Mouse (Mus musculus) lung, adult 18-20 months (tissue): ENCODE data around the gene Retreg2.

ENCODE experiments used
- DNase-seq, 2 experiments: peaks; one replicate each; pipeline ENCODE4 v3.0.0; 2022; ENCODE audit warnings: mixed read lengths in 2 of 2

Retreg2 gene

DNA sequence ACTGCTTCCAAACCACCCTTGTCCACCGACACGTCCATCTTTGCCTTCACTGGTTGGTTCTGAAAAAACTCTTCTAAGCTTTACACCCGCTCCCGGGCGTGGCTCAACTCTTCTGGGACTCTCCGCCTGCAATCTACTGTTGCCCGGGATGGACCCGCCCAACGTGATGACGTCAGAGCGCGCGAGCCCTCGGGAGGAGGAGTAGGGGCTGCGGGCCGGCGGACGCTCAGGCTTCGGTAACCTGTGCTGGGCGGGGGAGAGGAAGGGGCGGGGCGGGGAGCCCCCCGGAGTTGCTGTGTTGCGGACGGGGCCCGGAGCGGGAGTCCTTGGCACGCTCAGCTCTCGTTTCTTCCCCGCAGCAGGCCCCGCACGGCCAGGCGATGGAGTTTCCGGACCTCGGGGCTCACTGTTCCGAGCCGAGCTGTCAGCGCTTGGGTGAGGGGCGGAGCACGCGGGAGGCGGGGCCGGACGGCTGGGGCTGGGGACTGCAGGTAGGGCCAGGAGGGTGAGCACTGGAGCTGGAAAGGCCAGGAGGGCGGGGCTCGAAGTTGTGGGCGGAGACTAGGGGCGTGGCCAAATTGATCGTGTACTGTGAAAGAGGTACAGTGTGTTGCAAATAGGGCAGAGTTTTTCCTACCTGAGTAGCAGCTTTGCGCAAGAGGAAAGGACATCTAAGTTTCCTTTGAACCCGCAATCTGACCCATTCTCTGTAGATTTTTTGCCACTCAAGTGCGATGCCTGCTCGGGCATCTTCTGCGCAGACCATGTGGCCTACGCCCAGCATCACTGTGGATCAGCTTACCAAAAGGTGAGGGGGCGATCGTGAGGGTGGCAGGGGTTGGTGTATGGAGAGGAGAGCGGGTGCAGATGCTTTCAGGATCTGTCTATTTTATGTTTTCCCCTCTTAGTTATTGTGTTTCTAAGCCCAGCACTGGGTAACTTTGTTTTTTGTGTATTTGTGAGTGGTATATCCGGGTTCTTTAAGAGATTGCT, 26.2 kb downstream of the Retreg2 start, which contains the start of gene Zfand2b:
TSS of gene Zfand2b (plus strand) at position 175 of the 993 bp plus-strand sequence.
- DNase-seq: peak; percentile 98 to 99

DNA sequence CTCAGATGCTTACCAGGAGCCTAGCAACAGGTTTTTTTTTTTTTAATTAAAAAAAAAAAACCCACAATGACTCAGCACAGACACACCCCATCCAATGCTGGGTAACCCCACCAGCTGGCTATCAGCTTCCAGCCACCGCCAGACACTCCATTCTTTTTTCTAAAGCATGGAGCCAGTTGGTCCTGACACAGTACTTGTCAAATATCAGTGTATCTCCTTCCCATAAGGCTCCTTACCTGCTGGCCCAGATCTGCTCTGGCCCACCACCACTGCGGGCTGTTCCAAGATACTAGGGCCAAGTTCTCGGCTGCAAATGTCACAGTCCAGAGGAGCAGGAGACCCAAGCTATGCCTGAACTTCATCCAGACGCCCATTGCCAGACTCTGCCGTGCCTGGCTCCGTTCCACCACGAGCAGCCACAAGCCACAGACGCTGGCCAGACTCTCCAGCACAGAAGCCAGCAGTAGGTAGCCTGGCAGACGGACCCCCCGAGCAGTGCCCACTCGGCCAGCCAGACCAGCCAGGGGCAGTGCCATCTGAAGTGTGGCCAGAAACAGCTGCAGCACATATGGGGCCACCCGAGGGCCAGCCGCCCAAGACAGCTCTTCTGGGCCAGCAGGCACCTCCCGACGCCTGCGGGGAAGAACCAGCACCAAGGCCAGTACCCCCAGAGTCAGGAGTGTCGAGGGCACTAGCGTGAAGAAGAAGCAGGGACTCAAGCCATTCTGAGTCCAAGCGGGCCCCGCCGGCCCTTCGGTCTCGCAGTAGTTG, 36.9 kb downstream of the Retreg2 start:
- peak in 1 of 2 experiments; percentile 44 for DNase-seq

DNA sequence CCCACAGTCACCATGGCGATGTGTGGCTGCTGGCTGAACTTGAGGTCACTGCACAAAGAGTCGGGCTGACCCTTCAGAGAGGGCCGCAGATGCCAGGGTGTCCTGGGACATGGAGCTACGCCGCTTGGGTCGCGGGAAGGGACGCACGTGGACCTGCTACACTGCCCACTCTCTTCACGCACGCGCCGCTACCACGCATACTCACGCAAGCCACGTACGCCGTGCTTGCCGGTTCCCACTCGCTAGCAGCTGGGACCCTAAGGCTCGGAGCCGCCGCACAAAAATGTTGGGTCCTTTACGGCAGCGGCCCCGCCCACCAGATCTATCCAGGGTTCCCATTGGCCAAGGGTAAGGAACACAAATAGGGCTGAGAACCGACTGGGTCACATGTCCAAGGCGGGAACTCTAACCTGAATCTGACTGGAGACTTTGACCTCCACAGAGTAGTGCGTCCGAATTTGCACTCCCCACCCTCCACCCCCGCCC, 37.6 kb downstream of the Retreg2 start, which contains the start of gene Abcb6:
TSS of gene Abcb6 (minus strand) at position 288 of the 486 bp plus-strand sequence.
- DNase-seq: peak; percentile 90 to 92

DNA sequence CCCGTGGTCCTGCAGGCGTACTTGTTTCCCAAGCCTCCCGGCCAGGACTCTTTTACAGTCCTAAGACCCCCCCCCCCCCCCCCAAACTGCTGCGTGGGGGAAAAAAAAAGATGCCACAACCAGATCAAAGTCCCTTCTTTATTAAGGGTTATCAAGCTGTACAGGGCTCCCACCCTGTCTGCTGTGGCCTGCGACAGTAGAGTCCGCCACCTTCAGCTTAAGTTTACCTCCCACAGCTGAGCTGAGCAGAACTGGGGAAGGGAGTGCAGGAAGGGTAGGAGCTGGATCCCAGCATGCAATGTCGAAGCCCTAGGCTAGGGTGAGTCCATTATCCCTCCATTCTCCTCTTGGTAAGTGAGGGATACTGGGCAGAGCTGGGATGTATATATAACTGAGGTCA, 38.2 kb downstream of the Retreg2 start:
- no peak for DNase-seq

DNA sequence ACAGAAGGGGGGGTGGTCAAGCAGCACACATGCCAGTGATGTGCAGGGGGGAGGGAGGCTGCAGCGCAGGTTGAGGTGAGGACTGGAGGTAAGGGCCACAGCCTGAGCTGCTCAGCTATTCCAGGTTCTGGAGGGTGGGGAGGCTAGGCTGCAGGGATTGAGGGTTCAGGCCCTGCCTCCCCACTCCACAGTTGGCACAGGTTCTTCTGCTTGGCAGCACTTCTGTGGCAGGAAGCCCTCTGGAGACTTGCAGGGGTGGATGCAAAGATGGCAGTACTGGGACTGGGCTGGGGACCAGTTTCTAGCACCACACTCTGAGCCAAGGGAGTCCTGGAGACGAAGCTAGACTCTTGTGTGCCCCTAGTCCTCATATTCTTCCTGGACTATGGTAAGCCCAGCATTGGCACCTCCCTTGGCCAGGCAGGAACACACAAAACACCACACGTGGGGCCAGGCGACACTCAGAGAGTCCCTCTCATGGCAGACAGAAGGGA, 38.8 kb downstream of the Retreg2 start:
- no peak for DNase-seq

DNA sequence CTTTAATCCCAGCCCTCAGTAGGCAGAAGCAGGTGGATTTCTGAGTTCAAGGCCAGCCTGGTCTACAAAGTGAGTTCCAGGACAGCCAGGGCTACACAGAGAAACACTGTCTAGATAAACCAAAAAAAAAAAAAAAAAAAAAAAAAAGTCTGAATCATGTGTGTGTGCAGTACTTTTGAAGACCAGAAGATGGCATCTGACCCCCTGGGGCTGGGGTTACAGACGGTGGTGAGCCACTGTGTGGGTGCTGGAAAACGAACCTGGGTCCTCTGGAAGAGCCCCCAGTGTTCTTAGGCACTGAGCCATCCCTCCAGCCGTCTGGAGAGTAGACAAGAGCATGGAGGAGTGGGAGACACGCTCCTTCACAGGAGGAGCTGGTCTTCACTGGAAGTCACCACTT, 39.6 kb downstream of the Retreg2 start:
- DNase-seq: no peak

DNA sequence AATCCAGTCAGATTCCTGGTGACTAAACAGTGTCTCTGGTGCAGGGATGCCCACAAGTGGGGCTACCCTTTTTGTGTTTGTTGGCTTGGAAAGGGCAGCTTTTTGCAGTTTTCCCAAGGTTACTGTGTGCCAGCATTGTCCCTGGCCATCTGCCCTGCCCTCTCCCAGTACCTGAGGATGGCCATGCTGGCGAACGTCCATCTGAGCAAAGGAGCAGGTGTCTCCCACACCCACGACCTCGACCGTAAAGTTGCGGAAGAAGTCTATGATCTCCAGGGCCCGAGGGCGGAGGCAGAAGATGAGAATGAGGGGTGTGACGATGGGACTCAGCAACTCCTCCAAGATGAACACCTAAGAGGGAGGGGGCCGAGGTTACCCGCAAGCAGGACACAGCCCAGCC, 42.9 kb downstream of the Retreg2 start:
- no peak for DNase-seq

DNA sequence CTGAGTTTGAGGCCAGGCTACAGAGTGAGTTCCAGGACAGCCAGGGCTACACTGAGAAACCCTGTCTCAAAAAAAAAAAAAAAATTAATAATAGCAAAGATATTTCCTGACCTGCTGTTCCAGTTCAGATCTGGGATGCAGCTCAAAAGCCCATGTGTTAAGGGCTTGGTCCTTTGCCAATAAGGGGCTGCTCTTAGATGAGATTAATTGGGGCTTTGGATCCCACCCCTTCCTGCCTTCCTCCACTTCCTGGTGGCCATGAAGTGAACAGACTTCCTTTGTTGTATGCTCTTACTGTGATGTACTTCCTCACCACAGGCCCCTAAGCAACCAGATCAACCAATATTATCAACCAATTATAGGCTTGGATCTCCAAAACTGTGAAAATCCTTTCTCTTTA, 44.5 kb downstream of the Retreg2 start:
- DNase-seq: no peak

DNA sequence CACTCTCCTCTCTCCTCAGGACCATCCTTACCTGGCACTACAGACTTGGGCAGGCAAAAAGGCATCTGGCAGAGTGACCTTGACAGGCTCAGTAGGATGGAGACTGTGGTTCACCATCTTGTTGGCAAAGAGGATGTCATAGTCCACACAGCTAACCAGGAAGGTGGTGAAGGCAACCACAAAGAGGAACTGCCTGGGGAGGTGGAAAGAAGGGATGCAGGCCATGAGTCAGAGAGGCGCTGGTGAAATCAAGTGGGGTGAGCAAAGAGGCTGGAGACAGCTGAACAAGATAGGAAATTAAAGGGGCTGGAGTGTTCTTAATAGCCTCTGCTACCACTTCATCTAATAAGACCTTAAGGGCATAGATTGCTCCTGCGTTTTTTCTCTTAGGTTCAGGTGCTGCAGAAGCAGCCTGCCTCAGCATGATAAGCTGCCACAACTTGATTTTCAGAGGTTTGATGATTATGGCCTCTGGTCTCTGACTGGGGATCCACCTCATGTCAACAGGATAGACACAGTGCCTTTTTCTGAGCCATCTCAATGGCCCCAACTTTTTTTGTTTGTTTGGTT, 45.4 kb downstream of the Retreg2 start:
- peak; percentile 34 to 45 for DNase-seq

DNA sequence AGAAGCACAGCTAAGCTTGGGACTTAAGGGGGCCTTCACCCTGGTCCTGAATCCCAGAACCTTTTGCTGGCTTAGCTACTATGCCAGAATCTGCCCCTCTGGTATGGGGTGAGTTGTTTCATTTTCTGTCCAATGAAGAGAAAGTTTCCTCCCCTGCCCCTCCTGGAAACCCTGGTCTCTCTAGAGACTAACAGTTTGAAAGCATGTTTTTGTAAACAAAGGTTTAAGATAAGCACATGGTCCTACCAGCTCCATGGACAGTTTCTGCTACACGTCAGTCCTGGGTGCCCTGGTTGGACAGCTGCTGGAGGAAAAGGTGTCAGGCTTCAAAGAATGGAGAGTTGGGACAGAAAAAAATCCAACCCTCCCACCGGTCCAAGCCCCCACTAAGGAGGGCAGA, 48.0 kb downstream of the Retreg2 start:
- DNase-seq: no peak

DNA sequence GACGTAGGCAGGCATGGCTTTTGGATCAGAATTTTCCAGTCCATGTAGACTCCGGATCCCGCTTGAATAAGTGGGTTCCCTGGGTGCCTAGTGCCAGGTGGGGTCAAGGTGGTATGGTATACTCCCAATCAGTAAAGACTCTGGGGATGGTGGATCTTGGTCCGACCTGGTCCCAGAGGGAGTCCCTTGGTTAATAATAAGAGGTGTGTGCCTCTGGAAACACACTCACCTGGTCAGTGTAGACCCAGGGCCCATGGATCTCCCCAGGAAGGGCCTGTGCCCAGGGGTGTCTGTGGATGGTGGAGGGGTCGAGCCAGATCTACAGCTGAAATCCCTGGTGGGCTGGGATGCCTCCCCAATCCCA, 48.7 kb downstream of the Retreg2 start:
- DNase-seq: no peak

DNA sequence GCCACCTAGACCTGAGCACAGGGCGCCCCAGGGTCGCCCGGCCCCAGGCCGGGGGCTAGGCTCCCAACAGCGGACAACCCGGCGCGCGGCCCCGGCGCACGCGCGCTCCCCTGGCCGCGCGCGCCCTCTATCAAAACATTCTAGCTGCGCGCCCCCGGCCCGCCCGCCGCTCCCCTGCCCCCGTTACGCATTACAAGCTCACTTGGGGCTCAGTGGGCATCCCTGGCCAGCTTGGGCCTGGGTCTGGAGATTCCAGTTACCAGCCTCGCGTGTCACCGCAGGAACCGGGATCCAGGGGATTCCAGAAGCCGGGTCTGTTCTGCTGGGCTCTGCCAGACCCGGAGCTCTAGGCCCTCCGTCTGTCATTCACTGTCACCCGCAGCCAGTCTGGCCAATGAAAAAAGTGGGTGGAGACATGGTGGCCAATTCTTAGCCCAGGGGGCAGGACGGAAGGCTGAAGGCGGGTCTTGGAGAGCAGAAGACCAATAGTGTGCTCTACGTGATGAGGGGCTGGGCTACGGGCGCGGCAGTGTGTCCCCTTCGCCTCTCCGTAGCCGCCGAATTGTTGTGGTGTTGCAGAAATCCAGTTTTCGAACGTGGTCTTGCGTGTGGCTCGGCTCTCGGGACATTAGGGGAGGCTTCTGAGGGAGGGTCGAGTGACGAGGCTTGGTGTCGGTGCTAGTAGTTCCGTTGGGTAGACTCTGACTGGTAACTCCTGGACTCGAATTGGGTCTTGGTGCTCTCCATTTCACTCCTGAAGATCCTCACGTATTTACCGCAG, 49.2 kb downstream of the Retreg2 start, which contains the start of the genes Ankzf1 and Atg9a:
TSS of gene Ankzf1 (plus strand) at position 530 of the 781 bp plus-strand sequence.
TSS of gene Atg9a (minus strand) at position 575 of the 781 bp plus-strand sequence.
- peak; percentile 99 for DNase-seq

DNA sequence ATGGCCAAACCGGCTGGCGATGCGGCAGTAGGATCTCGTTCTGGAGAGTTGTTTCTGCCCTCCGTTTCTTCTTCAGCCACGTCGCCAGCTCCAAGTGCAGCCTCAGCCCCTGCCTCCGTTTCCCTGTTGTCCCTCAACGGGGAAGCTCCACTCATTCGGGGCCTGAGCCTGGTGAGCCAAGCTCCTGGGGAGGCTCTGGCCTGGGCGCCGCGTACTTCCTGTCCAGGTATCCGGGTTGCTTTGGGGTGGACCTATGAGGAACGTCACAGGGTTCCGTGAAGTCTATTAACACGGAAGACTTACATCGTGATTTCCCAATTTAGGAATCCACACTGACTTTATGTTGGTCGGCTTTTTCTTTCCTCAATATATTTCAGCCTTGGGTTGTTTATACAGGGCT, 49.9 kb downstream of the Retreg2 start:
- peak; percentile 58 to 72 for DNase-seq
